Mouse (Mus musculus): ENCODE data around the gene Neurl2.
A peak's percentile ranks its signal among the peaks of the same experiment; 100 is the strongest.

The Neurl2 gene

GRCm38 (mm10) chr2:164815821-164816220 is 17.4 kb downstream of the Neurl2 start:
- DNase-seq: no peak

GRCm38 (mm10) chr2:164815348-164815747 is 17.9 kb downstream of the Neurl2 start:
- no peak for DNase-seq

DNA sequence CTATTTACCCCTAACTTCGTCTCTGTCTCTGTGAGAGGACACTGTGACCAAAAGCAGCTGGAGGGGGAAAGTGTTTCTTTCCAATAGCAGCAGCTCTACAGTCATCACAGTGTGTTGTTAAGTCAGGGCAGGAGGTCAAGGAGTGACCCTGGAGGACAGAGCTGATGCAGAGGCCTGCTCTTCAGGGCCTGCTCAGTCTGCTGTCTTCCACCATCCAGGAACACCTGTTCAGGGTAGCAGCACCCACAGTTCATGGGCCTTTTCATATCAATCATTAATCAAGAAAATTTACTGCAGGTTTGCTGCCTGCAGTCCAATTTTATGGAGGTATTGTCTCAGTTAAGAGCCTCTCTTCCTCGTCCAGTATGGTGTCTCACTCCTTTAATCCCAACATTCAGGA is 19.7 kb downstream of the Neurl2 start:
- no peak for DNase-seq

DNA sequence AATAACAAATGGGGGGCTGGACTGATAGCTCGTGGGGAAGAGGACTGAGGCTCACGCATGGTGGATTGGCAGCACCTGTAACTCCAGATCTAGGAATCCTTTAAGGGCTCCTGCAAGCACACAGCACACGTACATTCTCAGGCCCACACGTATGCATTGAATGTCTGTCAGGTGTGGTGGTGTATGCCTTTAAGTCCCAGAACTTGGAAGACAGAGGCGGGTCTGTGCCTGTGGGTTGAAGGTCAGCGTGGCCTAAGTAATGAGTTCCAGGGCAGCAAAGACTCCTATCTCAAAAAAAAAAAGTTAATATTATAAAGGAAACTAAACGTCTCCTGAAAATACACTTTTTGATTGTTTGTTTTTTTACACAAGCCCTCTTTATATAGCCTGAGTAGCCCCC is 26.6 kb downstream of the Neurl2 start:
- no peak for DNase-seq

DNA sequence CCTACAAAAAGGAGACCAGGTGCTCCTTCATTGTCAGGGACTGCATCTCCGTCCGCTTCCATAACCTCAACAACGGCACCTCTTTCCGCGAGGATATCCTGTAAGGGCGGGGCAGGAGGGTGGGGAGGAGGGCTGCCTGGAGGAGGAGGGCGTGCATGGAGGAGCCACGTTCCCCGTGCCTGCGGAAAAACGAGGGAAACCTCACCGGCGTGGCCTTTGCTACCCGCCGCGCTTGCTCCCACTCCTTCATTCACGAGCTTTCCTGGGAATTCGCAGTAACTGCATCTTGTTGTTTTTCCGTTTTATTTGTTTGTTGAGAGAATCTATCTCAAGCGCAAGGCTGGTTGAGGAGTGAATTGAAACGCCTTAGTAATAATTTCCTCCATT is 27.9 kb downstream of the Neurl2 start:
- DNase-seq: no peak

- DNase-seq: peak; percentile 98
These were observed 28.5 kb downstream of the Neurl2 start, which contains the start of the genes Acot8 and Zswim3 for GRCm38 (mm10) chr2:164804533-164805331. Acot8 (minus strand) TSS chr2:164804882. Zswim3 (plus strand) TSS chr2:164805098.

DNA sequence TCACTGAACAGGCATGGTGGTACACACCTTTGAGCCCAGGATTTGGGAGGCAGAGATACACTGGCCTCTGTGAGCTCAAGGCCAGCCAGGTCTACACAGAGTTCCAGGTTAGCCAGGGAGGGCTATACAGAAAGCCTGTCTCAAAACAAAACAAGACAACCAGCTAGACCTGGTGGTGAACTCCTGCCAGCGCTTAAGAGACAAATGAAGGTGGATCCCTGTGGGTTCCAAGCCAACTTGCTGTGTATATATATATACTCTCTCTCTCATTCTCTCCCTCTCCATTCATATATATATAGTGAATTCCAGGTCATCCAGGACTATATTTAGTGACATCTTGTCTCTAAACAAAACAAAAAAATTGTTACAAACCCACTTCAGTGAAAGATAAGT is 29.3 kb downstream of the Neurl2 start:
- DNase-seq: no peak

DNA sequence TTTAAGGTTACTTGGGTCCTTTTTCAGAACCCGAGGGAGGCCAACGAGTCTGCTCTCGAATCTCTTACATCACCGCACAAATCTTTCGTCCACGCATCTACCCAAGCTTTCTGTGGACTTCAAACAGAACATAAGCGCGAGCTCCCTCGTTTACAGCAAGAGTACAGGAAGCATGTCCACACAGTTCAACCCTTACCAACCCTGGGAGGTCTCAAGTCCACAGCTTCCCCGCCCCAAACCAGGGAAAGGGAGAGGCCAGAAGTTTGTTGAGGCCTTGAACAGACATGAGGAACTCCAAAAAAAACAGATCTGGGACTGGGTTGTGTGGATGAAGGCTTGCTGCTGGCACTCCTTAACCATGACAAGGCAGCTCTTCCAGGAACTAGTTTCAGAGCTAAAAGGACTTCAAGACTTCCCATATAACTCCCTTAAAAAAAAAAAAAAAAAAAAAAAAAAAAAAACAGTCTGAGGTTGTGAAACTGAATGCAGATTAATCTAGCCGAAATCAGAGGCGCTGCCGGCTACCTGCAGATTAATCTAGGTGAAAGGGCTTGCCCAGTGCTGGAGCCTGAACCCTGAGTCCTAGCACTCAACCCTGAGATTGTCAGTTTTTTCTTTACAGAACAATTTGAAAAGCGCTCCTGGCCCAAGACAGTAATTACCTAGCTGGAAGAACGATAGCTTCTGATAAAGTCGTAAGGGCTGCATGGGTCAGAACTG is 29.9 kb downstream of the Neurl2 start:
- no peak for DNase-seq

DNA sequence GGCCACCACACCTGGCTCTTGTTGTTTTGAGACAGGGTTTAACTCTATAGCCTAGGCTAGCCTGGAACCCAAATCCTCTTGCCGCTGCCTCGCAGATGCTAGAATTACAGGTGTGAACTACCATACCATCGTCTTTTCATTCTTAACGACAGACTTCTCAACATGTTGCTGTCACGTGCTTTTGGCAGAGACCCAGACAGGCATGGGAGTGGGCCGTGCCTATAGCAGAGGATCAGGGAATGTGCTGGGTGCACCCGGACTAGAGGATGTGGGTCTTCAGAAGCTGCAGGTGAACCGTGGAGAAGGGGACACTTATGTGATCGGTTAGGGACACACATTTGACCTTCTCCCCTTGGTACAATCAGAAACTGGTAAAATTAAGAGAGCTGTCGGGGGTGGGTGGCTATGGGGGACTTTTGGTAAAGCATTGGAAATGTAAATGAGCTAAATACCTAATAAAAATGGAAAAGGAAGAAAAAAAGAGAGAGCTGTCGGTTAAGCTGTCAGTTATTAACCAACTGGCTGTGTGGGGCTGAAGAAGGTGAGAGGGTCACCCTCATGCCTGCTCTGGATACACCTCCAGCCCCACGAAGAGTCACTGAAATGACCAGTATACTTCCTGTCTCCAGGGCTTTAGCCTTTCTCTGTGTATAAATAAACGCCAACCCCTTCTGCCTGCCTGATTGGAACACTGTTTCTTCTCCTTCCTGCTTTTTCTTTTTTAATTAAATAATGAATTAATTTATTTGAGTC is 32.8 kb downstream of the Neurl2 start:
- no peak for DNase-seq

DNA sequence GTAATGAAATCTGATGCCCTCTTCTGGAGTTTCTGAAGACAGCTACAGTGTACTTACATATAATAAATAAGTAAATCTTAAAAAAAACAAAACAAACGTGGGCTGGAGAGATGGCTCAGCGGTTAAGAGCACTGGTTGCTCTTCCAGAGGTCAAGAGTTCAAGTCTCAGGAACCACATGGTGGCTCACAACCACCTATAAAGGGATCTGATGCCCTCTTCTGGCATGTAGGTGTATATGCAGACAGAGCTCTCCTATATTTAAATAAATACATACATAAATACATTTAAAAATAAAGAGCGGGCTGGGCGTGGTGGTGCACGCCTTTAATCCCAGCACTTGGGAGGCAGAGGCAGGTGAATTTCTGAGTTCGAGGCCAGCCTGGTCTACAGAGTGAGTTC is 34.7 kb downstream of the Neurl2 start:
- peak; percentile 10 for DNase-seq

GRCm38 (mm10) chr2:164795868-164796267 is 37.4 kb downstream of the Neurl2 start:
- DNase-seq: peak; percentile 22

DNA sequence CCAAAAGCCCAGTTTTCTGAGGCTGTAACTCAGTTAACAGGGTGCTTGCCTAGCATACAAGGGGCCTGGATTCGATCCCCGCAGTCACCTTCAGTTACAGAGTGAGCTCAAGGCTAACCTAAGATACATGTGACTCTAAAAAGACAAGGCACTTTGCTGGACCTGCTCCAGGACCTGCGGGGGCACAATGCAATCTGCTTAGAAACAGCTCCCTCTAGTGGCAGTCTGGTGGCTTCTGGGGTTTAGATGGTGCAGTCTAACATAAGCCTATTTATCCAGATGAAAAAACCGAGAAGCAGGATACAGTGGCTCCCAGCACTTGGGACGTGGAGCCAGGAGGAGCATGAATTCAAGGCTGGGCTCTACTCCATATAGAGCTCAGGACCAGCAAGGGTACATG is 39.0 kb downstream of the Neurl2 start:
- DNase-seq: peak; percentile 85

DNA sequence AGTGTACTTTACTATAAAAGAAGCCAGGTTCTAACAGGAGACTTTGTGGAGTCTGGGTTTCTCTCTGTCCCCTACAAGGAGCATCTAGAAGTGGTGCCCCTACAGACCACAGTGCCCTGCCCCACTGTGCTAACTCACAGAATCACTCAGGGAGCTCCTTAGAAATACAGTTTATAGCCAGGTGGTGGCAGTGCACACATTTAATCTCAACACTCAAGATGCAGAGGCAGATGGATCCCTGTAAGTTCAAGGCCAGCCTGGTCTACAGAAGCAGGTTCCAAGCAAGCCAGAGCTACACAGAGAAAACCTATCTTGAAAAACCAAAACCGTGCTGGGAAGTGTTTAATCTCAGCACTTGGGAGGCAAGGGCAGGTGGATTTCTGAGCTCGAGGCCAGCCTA is 39.5 kb downstream of the Neurl2 start:
- DNase-seq: no peak

- DNase-seq: peak; percentile 82
These were observed 40.0 kb downstream of the Neurl2 start for GRCm38 (mm10) chr2:164793236-164793635.

- DNase-seq: no peak
These were observed 40.7 kb downstream of the Neurl2 start for GRCm38 (mm10) chr2:164792400-164793190.

GRCm38 (mm10) chr2:164791841-164792261 is 41.4 kb downstream of the Neurl2 start:
- peak; percentile 71 for DNase-seq

- no peak for DNase-seq
These were observed 42.8 kb downstream of the Neurl2 start for GRCm38 (mm10) chr2:164790451-164790850.

GRCm38 (mm10) chr2:164788411-164788810 is 44.8 kb downstream of the Neurl2 start:
- DNase-seq: no peak

- DNase-seq: no peak
These were observed 45.5 kb downstream of the Neurl2 start for GRCm38 (mm10) chr2:164787779-164788178.

DNA sequence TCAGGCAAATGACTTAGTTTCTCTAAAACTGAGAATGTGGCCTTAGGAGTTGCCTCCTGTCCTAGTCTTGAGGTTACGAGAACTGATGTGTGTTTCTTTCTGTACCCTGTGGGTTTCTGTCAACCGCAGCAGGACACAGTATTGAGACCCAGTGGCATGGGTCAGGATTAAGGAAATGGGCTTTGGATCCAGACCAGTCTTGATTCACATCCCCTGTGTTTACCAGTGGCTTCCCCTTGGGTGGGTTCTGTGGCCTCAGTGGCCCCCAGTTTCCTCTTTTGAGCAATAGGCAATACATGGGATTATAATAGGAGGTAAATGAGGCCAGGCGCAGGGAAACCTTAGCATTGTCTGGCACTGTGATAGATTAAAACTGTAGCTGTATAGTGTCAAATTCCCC is 46.2 kb downstream of the Neurl2 start:
- peak; percentile 43 for DNase-seq

GRCm38 (mm10) chr2:164786388-164786885 is 46.8 kb downstream of the Neurl2 start:
- DNase-seq: peak; percentile 68
